Mouse (Mus musculus): ENCODE results near the gene Zfp513. TPM values are rescaled to one million over a fixed set of nuclear protein-coding genes. Genes with fewer than 3 reads are reported as not detected.

The Zfp513 gene
- polyA plus RNA-seq, 1 experiment, result 32.0 TPM

DNA sequence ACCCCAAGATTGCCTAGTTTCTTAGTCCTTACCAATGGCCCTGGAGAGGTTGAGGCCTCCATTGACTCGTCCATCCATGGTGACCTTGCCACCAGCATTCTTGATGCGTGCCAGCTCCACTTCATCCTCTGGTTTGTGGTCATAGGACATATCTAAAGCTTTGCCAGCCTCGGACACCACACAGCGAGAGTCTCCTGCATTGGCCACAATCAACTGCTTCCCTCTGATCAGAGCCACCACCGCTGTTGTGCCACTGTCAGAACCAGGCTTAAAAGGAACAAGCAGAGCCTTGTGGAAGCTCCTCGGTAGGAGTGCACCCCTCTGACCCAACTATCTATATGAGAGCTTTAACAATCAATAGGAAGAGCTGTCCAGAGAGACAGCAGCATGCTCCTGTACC lies 2.3 kb upstream of the Zfp513 start:
- no peak for TF ChIP-seq GATA1 (IDR thresholded peaks at IDR 0.05; ENCODE audit: low read length)

DNA sequence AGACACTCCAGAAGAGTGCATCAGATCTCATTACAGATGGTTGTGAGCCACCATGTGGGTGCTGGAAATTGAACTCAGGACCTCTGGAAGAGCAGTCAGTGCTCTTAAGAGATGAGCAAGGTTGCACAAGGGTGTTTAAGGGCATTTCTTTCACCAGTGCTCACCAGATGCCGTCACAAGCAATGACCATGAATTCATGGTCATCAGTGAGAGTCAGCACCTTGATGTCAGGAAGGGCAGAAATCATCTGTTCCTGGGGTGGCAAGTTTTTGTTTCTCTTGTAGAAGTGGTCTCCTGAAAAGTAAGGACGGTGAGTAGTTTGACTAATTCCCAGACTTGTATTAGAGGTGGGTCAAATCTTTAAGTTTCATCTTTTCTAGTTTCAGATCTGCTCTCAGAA lies 1.8 kb upstream of the Zfp513 start:
- no peak for TF ChIP-seq GATA1 (IDR thresholded peaks at IDR 0.05; ENCODE audit: low read length)

DNA sequence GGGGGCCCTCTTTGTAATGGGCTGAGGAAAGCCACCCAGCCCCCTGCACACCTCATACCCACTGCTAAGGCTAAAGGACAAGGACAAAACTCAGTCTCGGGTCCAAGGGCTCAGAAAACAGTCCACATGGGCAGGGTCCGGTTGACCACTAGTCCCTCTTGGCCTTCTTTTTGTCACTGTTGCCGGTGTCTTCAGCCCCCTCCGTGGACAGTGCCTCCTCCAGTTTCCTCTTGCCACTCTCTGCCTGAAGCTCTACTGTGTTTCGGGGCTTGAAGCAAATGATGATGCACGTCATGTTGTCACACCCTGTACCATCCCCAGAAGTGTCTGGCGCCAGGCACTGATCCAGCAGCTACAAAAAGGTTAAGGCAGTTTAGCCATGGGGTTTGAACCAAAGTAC lies 830 bp upstream of the Zfp513 start:
- no peak for TF ChIP-seq GATA1 (IDR thresholded peaks at IDR 0.05; ENCODE audit: low read length)

DNA sequence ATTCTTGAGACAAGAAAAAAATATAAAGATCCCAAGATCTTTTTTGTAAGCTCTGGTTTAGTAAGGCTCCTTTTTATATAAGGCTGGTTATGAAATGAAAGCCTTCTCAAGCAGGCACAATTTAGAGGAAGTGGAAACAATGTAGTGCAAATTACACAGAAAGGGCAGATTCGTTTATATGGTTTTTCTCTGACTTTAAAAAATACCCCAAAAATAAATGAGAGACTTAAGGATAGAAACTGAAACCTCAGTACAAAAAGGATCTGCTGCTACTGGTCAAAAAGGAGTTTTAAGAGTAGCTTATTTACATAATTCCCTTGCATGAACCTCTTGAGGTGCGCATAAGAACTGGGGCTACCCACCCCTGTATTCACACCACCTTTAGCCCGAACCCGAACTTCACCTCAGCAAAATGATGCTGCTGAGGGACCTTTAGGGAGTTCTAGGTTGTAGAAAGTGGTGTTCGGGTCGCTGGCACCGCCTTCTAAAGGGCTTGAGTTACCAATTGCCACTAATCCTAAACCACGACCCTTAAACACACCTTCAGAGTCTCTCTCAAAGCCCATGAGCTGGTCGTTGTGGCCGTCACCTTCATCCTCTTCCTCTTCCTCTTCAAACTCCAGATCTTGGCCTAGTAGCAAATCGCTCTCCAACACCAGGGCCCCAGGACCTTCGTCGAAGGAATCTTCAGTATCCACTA lies 911 bp downstream of the Zfp513 start:
- TF ChIP-seq GATA1 (IDR thresholded peaks at IDR 0.05; ENCODE audit: low read length), result no peak

DNA sequence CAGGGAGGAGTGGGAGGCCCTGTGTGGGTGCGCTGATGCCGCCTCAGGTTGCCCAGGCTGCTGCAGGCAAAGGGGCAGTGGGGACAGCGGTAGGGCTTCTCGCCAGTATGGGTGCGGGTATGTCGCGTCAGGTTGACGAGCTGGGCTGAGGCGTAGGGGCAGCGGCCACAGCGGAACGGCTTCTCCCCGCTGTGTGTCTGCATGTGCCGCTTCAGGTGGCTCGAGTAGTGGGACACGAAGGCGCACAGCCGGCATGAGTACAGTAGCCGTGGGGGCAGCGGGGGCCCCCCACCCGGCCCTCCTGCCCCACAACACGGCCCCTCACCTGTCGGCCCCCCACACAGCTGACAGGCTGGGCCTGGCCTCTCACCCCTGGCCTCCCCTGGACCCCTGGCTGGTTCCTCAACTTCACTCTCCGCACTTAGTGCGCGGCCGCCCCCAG lies 1.8 kb downstream of the Zfp513 start:
- no peak for TF ChIP-seq GATA1 (IDR thresholded peaks at IDR 0.05; ENCODE audit: low read length)

DNA sequence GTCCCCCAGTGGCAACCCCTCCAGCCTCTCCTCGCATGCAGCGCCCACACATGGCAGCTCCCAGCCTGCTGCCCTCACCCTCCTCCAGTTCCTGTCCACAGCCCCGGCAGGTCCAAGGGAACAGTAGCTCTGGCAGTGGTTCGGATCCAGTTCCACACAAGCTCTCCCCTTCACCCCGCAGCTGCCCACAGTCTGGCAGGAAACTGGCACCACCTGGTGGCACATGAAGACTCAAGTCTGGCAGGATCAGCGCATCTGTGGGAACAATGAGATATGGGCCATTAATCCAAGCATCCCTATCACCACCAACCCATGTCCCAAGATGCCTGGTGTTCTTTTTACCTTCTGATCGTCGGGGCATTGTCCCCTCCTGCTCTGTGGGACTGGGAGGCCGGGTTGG lies 2.2 kb downstream of the Zfp513 start:
- no peak for TF ChIP-seq GATA1 (IDR thresholded peaks at IDR 0.05; ENCODE audit: low read length)

DNA sequence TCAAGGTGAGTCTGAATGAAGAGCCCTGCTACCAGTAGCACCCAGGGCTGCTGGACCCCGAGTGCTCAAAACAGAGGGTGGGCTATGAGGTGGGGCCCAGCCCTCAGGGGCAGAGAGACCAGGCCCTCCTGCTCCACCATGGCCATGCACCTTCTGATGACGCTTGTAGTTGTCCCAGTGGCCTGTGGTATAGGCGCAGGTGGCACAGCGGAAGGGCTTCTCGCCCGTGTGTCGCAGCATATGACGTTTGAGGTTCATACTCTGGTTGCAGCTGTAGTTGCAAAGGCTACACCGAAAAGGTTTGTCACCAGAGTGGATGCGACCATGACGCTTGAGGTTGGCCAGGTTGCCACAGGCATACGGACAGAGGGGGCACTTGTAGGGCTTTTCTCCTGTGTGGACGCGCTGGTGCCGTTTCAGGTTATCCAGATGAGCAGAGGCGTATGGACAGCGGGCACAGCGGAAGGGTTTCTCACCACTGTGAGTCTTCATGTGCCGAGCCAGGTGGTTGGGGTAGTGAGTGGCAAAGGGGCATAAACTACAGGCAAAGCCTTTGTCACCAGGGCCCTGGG lies 2.7 kb downstream of the Zfp513 start:
- TF ChIP-seq GATA1 (IDR thresholded peaks at IDR 0.05; ENCODE audit: low read length), result no peak

DNA sequence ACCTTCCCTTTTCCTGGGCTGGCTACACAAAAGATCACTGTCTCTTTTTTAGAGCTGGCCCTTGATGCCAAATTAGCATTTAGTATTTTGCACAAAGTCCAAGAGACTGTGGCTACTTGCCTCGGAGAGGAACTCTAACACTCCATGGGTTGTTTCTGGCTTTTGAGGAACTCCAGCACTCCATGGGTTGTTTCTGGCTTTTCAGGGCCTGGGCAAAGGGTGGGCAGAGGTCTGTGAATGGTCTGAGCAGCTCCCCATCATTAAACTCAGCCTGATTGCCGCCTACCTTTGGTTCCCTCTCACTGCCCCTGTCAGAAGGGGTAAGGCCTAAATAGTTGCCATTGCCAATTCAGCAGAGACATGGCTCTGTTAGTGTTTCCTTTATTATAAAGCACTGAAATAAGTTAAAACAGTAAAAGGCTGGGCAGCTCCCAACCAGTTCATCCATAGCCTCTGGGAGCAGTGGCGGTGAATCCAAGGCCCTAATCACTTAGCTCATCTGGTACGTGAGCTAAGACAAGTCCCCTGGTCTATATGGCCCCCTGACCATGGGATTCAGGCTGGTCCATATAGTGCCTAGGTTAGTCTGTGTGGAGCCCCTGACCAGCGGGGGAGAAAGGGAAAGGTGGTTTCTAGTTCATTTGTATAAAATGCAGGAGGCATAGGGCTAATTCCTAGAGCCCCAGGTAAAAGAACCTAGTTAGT lies 3.3 kb downstream of the Zfp513 start:
- TF ChIP-seq GATA1 (IDR thresholded peaks at IDR 0.05; ENCODE audit: low read length), result no peak

DNA sequence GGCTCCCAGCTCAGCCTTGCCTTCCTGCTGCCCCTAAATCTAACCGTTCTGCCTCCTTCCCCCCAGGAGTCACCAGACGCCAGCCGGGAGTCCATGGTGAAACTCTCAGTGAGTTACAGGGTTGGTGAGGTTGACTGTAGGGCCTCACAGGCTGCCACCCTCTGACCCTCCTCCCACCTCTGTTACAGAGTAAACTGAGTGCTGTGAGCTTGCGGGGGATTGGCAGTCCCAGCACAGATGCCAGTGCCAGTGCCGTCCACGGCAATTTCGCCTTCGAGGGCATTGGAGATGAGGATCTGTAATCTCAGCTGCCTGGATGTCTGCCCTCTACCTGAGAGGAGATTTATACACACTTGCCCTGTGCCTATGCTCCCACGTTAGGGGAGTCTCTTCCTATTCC lies 3.9 kb downstream of the Zfp513 start:
- TF ChIP-seq GATA1 (IDR thresholded peaks at IDR 0.05; ENCODE audit: low read length), result no peak

DNA sequence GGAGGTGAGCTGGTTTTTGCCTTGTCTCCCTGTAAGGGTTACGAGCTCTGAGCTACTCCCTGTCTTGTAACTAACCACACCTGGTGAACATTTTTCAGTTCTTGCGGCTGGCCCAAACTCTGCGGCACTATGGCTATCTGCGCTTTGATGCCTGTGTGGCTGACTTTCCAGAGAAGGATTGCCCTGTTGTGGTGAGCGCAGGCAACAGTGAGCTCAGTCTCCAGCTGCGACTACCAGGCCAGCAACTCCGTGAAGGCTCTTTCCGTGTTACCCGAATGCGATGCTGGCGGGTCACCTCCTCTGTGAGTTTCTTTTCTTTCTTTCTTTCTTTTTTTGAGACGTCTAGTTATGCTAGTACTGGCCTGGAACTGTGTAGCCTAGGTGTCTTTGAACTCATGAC lies 5.0 kb downstream of the Zfp513 start:
- no peak for TF ChIP-seq GATA1 (IDR thresholded peaks at IDR 0.05; ENCODE audit: low read length)

DNA sequence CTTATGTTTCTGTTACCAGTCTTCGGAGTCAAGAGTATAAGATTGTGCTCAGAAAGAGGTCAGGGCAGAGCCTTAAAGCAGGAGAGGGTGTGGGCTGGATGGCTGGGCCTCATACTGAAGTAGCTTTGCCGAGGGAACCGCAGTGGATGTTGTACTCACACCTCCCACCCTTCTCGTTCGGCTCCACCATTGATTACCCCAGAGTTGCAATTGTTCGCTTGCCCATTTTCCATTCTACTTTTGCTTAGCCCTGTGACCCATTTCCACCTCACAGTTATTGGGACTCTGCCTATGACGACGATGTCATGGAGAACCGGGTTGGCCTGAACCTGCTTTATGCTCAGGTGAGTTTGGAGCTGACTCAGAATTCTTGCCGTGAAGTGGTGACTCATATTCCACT lies 5.9 kb downstream of the Zfp513 start:
- no peak for TF ChIP-seq GATA1 (IDR thresholded peaks at IDR 0.05; ENCODE audit: low read length)

DNA sequence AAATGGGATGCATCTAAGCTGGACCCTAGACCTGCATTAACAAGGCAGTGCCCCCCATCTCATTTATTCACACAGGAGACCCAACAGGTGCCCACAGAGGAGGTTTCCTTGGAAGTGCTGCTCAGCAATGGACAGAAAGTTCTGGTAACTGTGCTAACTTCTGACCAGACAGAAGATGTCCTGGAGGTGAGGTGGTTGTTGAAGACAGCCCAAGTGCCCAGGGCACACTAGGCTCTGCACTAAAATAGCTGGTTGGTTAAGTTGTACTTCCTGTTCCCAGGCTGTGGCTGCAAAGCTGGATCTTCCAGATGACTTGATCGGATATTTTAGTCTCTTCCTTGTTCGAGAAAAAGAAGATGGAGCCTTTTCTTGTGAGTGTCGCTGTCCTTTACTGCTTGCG lies 6.4 kb downstream of the Zfp513 start:
- TF ChIP-seq GATA1 (IDR thresholded peaks at IDR 0.05; ENCODE audit: low read length), result no peak

DNA sequence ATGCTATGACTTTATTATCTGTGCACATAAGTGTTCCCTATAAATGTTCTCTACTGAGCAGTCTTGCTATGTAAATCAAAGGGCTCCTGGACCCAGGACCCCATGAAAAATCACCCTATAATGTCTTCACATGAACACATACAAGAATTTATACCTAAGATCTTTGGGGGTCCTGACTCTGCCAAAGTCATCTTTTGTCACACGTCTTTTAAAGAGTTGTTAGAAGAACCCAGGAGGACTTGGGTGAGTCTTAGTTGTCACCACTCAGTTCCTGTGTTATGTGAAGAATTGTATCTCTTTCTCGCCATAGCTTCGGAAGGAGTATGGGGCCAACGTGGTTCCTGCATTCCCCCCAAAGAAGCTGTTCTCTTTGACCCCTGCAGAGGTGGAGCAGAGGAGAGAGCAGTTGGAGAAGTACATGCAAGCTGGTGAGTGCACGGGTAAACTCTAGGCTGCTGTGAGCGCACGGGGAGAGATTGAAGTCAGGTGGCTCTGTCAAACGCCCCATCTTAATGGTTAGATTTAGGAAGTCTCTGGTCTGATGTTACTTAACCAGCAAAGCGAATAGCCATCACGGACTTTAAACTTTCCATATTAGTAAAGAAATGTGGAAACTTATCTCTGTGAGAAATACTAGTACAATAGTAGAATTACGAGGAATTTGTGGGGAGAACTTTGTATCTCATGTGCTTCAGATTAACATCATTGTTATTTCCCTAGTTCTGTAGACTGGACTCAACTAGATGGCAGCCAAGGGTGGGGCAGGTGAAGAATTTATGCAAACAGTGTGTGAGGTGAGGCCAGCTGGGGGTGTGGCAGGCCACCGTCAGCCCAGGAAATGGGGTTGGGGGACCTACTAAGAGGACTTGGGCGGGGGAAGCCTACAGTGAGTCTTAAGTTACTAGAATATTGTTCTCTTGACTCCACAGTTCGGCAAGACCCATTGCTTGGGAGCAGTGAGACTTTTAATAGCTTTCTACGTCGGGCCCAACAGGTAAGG lies 7.3 kb downstream of the Zfp513 start:
- TF ChIP-seq GATA1 (IDR thresholded peaks at IDR 0.05; ENCODE audit: low read length), result no peak

DNA sequence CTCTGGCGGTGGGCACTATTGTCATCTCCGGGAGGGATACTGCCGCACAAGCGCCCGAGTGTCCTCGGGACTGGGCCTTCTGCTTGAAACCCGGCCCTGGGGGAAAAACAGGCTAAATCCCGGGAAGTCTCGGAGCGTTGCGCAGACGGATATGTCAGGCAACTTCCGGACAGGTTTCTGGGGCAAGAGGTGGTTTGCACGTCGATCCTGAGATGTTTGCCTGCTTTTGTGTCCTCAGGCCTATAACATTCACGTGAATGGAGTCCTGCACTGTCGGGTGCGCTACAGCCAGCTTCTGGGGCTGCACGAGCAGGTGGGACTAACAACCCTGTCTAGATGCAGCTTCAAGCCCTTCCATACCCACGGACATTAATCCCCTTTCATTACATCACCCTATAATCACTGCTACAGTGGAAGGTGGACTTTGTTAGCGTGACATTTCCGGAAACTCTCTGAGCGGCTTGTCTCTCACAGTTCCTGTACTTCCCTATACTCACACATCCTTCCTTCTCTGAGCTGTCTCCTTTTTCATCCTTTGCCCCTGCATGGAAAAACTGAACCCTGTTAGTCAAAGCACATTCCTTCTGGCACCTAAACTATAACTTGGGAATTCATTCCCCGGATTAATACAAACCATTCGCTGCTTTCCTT lies 8.3 kb downstream of the Zfp513 start:
- TF ChIP-seq GATA1 (IDR thresholded peaks at IDR 0.05; ENCODE audit: low read length), result no peak

Measured in G1E-ER4 (cell line).